Mouse (Mus musculus) CH12.LX (cell line): ENCODE data around the gene Chic2.

Experiments
- CTCF ChIP-seq, 2 experiments: IDR thresholded peaks in 1 of 2; conservative IDR thresholded peaks in 1 of 2; 2 replicates each; pipeline ENCODE4 v1.5.1; 2011 to 2012; ENCODE audit warnings: low read depth in 2 of 2, low read length in 2 of 2, improper control_type of control experiment in 1 of 2, inconsistent platforms in 1 of 2, mild to moderate bottlenecking in 1 of 2, moderate library complexity in 1 of 2
- ELF1 ChIP-seq: IDR thresholded peaks from 2 replicates; pipeline ENCODE4 v1.6.1; 2014; ENCODE audit warnings: low read depth, mild to moderate bottlenecking, inconsistent platforms, low read length, improper control_type of control experiment
- EP300 ChIP-seq: IDR thresholded peaks from 2 replicates; pipeline ENCODE4 v1.6.1; 2011; ENCODE audit warnings: low read length, improper control_type of control experiment
- GABPA ChIP-seq: IDR thresholded peaks from 2 replicates; pipeline ENCODE4 v1.6.1; 2012; ENCODE audit warnings: low read depth, low read length, improper control_type of control experiment, inconsistent platforms; ENCODE audit not compliant: insufficient replicate concordance
- MAFK ChIP-seq: IDR thresholded peaks from 2 replicates; pipeline ENCODE4 v1.6.1; 2011; ENCODE audit warnings: low read length, improper control_type of control experiment; ENCODE audit not compliant: insufficient replicate concordance
- MEF2A ChIP-seq: IDR thresholded peaks from 2 replicates; pipeline ENCODE4 v1.6.1; 2014; ENCODE audit warnings: low read depth, mild to moderate bottlenecking, inconsistent platforms, low read length, improper control_type of control experiment, borderline replicate concordance
- MYC ChIP-seq: IDR thresholded peaks from 2 replicates; pipeline ENCODE4 v1.6.1; 2011; ENCODE audit warnings: low read depth, mild to moderate bottlenecking, improper control_type of control experiment, low read length
- NELFE ChIP-seq: IDR thresholded peaks from 2 replicates; pipeline ENCODE4 v1.6.1; 2011; ENCODE audit warnings: low read depth, low read length, improper control_type of control experiment
- POLR2A ChIP-seq: IDR thresholded peaks from 2 replicates; pipeline ENCODE4 v1.6.1; 2011; ENCODE audit warnings: low read depth, mild to moderate bottlenecking, improper control_type of control experiment, low read length
- POLR2AphosphoS2 ChIP-seq: IDR thresholded peaks from 2 replicates; pipeline ENCODE4 v1.6.1; 2011; ENCODE audit warnings: low read depth, low read length, improper control_type of control experiment
- RAD21 ChIP-seq: IDR thresholded peaks from 2 replicates; pipeline ENCODE4 v1.6.1; 2011; ENCODE audit warnings: low read depth, mild to moderate bottlenecking, low read length, improper control_type of control experiment, moderate library complexity
- USF1 ChIP-seq: IDR thresholded peaks from 2 replicates; pipeline ENCODE4 v1.6.1; 2014; ENCODE audit warnings: low read depth, mild to moderate bottlenecking, inconsistent platforms, low read length, improper control_type of control experiment
- ZNF384 ChIP-seq: IDR thresholded peaks from 2 replicates; pipeline ENCODE4 v1.6.1; 2012; ENCODE audit warnings: low read depth, low read length, improper control_type of control experiment, inconsistent platforms

GRCm38 (mm10) chr5:75082439-75082838 lies 37.9 kb upstream of the Chic2 start:
- no peak for TF ChIP-seq NELFE
- TF ChIP-seq EP300, result no peak
- no peak for TF ChIP-seq MAFK
- TF ChIP-seq GABPA, result no peak
- TF ChIP-seq ELF1, result no peak
- TF ChIP-seq USF1, result no peak
- TF ChIP-seq ZNF384, result no peak
- TF ChIP-seq POLR2A, result no peak
- TF ChIP-seq CTCF (conservative IDR thresholded peaks at IDR 0.05 in 1 of 2, IDR thresholded peaks at IDR 0.05 in 1 of 2; ENCODE audit: low read depth in 2 of 2, low read length in 2 of 2), result no peak
- no peak for TF ChIP-seq RAD21
- no peak for TF ChIP-seq POLR2AphosphoS2
- no peak for TF ChIP-seq MYC
- no peak for TF ChIP-seq MEF2A
